In genomic region chr19:17400571-17400970, GRCm38 (mm10) we compare ENCODE assay signal across 21 mouse cellular contexts. TPM values are rescaled to one million over a fixed set of nuclear protein-coding genes. Genes with fewer than 3 reads are reported as not detected.
DNase-seq lines count a peak whose midpoint lies in the region; ATAC-seq and TF ChIP-seq lines count a peak whose summit lies in the region.
"Had no signal": no experiment of that assay in that cellular context is flagged by ENCODE, and none has a peak within 500 bp of the region (broad histone marks: within the 10 kb centered on the region; RNA-seq: fewer than 3 reads in every experiment).

No protein-coding gene starts in this region.

- H3K4me3 ChIP-seq in lung, postnatal 0 days (ENCODE audit: low read depth, low read length) = no peak overlapping the region
- H3K4me3 ChIP-seq: embryonic facial prominence, embryonic 10.5 days; forebrain, embryonic 13.5 days; gastrocnemius, adult 2 months; heart, embryonic 15.5 days; intestine, embryonic 15.5 days had no signal

- no peak overlapping the region for H3K9ac ChIP-seq in lung, postnatal 0 days (replicated peaks; ENCODE audit: low read depth)
- H3K9ac ChIP-seq: forebrain, embryonic 13.5 days; forebrain, postnatal 0 days; heart, embryonic 15.5 days; hindbrain, embryonic 14.5 days; intestine, embryonic 15.5 days had no signal

- no peak overlapping the region for H3K27ac ChIP-seq in lung, postnatal 0 days (ENCODE audit: low read length)
- H3K27ac ChIP-seq: embryonic facial prominence, embryonic 10.5 days; forebrain, embryonic 13.5 days; gastrocnemius, adult 2 months; heart, embryonic 15.5 days; hindbrain, embryonic 14.5 days; intestine, embryonic 15.5 days had no signal

- peak; percentile 27 for ATAC-seq in lung, postnatal 0 days
- ATAC-seq: forebrain, embryonic 13.5 days; forebrain, postnatal 0 days; intestine, embryonic 15.5 days had no signal

- peak; percentile 84 for DNase-seq in heart, adult 11 months
- no peak for DNase-seq in heart, adult 8-10 months (ENCODE audit: low spot score)
- DNase-seq in lung, postnatal 0 days (ENCODE audit: low spot score) = no peak
- DNase-seq in lung, postnatal 10 days = no peak
- DNase-seq in 416B (ENCODE audit: low read depth) (peak; percentile 45), adipocyte (ENCODE audit: low spot score) (peak; percentile 63)
- no peak for DNase-seq in left cerebral cortex, adult 18-20 months (ENCODE audit: low spot score in 2 of 2)
- DNase-seq in kidney, adult 11 months = no peak
- DNase-seq: cerebellum, adult 18-20 months; cerebellum, adult 9-11 months; forebrain, postnatal 0 days; gastrocnemius, adult 2 months; gastrocnemius, postnatal 25 days; heart, postnatal 14 days had no signal

- no peak for TF ChIP-seq EP300 in lung, postnatal 0 days (IDR thresholded peaks at IDR 0.05)

- H3K4me1 ChIP-seq in lung, postnatal 0 days (ENCODE audit: insufficient read depth, low read depth, low read length) = no peaks in the 10 kb centered on the region
- H3K4me1 ChIP-seq: embryonic facial prominence, embryonic 10.5 days; heart, embryonic 15.5 days; intestine, embryonic 15.5 days had no signal

- TF ChIP-seq CTCF in lung, postnatal 0 days (IDR thresholded peaks at IDR 0.05) = no peak

- 0 out of 2 replicates have a peak, but pooled peaks cover 3% of the 10 kb centered on the region for H3K36me3 ChIP-seq in lung, postnatal 0 days (ENCODE audit: insufficient read depth, low read length)

- no peaks in the 10 kb centered on the region for H3K9me3 ChIP-seq in lung, postnatal 0 days (ENCODE audit: low read length)
- H3K9me3 ChIP-seq: embryonic facial prominence, embryonic 10.5 days; forebrain, embryonic 13.5 days; heart, embryonic 15.5 days; intestine, embryonic 15.5 days had no signal

- no peaks in the 10 kb centered on the region for H3K27me3 ChIP-seq in lung, postnatal 0 days (replicated peaks; ENCODE audit: insufficient read depth, low read length)
- H3K27me3 ChIP-seq: CH12.LX; forebrain, embryonic 13.5 days; heart, embryonic 15.5 days; intestine, embryonic 15.5 days had no signal

- 40% methylated on average over 4 of the region's 4 CpGs for WGBS in lung, postnatal 0 days

- no peak overlapping the region for H3K4me2 ChIP-seq in lung, postnatal 0 days (replicated peaks; ENCODE audit: low read depth, low read length)
- H3K4me2 ChIP-seq: forebrain, embryonic 13.5 days; heart, embryonic 11.5 days; heart, embryonic 15.5 days; hindbrain, embryonic 14.5 days; intestine, embryonic 15.5 days had no signal

RNA-seq across cellular contexts. Expression of gene Rfk, which starts 6.7 kb away (rescaled TPM):
- 10 to 100 TPM; 67.6 to 71.6 (median 69.7) TPM for total RNA-seq in heart, adult 8-10 months (2022)
- 77.4 and 93.0 TPM in 2 replicates for polyA plus RNA-seq in lung, postnatal 0 days (2015; fragmentation: Nextera tagmentation; extraction: Ambion mirVana)
- 10 to 100 TPM; 61.8 to 67.4 TPM for total RNA-seq in left cerebral cortex, adult 18-20 months (2021)

RNA-seq across cellular contexts. Expression of gene Gcnt1, which starts 27.9 kb away (rescaled TPM):
- total RNA-seq in heart, adult 8-10 months (2022) = 10 to 100 TPM in 3 of 4 experiments, 1 to 10 TPM in 1; 9.7 to 16.0 (median 11.8) TPM
- polyA plus RNA-seq in lung, postnatal 0 days (2015; fragmentation: Nextera tagmentation; extraction: Ambion mirVana) = 2.6 and 2.7 TPM in 2 replicates
- 1 to 10 TPM; 2.6 to 3.1 TPM for total RNA-seq in left cerebral cortex, adult 18-20 months (2021)

Comparison
In these comparisons a context has a peak if more than half of its experiments do, and no peak if none do; other contexts are left out.
1. DNase-seq: peak in heart, adult 11 months (single experiment), 416B (single experiment) and adipocyte (single experiment); none in heart, adult 8-10 months (single experiment), lung, postnatal 0 days (single experiment), lung, postnatal 10 days (single experiment), left cerebral cortex, adult 18-20 months (0 of 2) and kidney, adult 11 months (single experiment).